Mouse (Mus musculus): ENCODE results near the gene Uhmk1. TPM values are rescaled to one million over a fixed set of nuclear protein-coding genes. Genes with fewer than 3 reads are reported as not detected.

Uhmk1 gene
- polyA plus RNA-seq, 3 experiments from 2014 or later = 12.3 to 14.1 (median 12.8) TPM

Other genes starting within 250 kb of the Uhmk1 start
- gene Hsd17b7, start 246.2 kb downstream of the Uhmk1 start, polyA plus RNA-seq (2017; shearing (Covaris generic)) = 10 to 100 TPM in 1 of 3 experiments, 1 to 10 TPM in 2; 7.9 to 11.0 (median 9.6) TPM
- under 1 TPM in 2 of 3 experiments, not detected in 1; 0.04 to 0.07 TPM for gene Ddr2, start 104.6 kb downstream of the Uhmk1 start, polyA plus RNA-seq (2017; shearing (Covaris generic))
- gene Uap1, start 40.4 kb downstream of the Uhmk1 start, polyA plus RNA-seq (2017; shearing (Covaris generic)) = 10 to 100 TPM; 10.6 to 22.9 (median 14.7) TPM
- not detected for gene Sh2d1b2, start 17.4 kb upstream of the Uhmk1 start, polyA plus RNA-seq (2017; shearing (Covaris generic))
- not detected for gene Sh2d1b1, start 61.9 kb upstream of the Uhmk1 start, polyA plus RNA-seq (2017; shearing (Covaris generic))
- gene Gm7694, start 90.9 kb upstream of the Uhmk1 start, polyA plus RNA-seq (2017; shearing (Covaris generic)) = not detected
- gene Spata46, start 93.4 kb upstream of the Uhmk1 start, polyA plus RNA-seq (2017; shearing (Covaris generic)) = not detected

Measured in inflammation-experienced regulatory T-cells, adult 6 months (primary cell).